Mouse (Mus musculus) gastrocnemius, postnatal 14 days (tissue): Measurements from ENCODE around the gene Map3k13. TPM values are rescaled to one million over a fixed set of nuclear protein-coding genes. Genes with fewer than 3 reads are reported as not detected.

ENCODE experiments used
- DNase-seq: peaks from one replicate; pipeline ENCODE4 v3.0.0; 2021; ENCODE audit warnings: mixed read lengths
- intact Hi-C: fragments of 180-260 bp; cut with DNase I; formaldehyde crosslinking; loops from one replicate; pipeline ENCODE4 v1.15.1; 2025; ENCODE audit warnings: low total_unique reads
- total RNA-seq, 2 experiments: library from RNA; stranded (reverse); gene quantifications; 2 replicates each; pipeline ENCODE4 v1.2.3; 2021

The Map3k13 gene
- total RNA-seq, 2 experiments from 2014 or later, result 0.41 to 0.44 TPM

DNA sequence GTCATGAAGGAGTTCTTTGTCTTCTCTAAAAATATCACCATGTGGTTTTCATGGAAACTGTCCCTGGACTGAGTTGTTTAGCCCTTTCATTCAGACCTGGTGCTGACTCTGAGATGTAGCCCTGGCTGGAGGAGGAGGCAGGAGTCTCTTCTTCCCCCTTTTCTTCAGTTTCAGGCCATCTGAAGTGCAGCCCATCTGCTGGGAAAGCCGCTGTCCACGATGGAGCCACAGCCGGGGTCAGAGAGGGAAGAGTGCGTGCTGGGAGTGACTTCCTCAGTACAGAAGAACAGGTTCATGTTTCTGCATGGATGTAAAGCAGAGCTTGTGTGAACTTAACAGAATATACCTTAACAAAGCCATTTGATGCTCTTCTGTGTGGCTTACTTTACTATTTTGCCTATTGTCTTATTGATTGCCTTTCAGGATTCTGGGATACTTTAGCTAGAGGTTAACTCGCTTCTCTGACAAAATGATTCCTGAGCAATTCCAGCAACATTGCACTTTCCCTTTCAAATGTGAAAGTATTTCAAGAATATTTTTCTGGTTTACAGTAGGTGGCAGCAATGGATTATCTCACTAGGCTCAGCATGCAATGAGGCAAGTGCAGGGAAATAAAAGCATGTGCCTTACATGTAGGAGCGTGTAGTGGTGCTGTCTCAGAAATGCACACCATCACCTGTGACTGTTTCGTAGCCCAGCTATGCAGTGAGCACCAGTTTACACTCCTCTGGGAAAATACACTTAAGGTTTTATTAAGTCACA lies 42.3 kb downstream of the Map3k13 start:
- no peak for DNase-seq
- intact Hi-C loops, result loop anchor here (5.0 kb wide), 1 partner anchor 186 kb away; no protein-coding TSS in a partner anchor

DNA sequence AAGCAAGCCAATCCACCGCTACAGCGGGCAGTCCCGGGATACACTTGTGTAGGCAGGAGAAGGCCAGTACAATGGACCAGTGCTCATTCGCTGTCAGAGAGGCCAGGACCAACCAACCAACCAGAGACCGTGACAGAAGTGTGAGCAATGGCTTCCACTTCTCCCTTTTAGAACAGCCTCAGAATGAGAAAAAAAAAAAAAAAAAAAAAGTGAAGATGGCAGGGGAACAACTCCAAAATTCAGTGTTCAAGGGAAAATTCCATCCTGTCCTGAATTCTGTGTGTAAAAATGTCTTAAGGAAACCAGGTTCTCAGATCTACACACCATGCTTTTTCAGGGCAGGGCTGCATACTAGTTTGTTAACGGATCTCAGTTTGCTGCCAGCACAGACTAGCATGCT lies 43.5 kb downstream of the Map3k13 start:
- intact Hi-C loops, result loop anchor here (5.0 kb wide), 1 partner anchor 185 kb away; no protein-coding TSS in a partner anchor
- no peak for DNase-seq

DNA sequence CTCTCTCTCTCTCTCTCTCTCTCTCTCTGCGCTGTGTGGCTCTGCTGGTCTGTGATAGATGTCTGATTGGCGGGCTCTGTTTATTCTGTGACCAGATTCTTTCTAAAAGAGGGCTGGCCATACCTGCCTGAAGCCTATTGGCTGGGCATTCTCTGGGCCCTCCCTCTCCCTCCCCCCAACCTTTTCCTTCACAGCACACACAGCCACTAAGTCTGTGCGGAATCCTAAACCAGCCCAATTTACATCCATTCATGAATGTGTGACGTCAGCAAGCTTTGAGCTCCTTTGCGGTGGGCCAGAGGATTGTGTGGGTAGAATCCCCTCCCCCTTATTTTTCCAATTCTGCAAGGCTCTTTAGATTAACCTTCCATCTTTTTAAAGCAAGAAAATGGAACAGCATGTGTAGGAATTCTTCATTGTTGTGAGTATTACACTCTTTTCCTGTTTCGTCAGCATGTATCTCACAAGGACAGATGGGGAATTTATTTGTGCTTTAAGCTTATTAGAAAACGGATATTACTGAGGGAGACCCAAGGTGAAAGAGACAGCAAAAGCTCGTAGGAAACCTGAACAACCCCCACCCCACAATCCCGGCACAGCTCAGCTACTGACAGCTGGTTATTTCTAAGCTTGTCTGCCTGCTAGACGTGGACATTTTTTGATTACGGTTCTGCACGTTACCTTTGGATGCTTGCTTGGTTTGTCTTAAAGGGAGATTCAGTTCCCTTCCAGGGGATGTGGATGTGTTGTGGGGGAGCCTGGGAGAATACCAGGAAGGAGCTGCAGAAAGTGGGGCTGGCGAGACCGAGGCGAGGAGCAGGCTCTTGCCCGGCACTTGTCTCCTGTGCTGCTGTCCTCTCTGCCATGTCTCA lies 51.9 kb downstream of the Map3k13 start:
- intact Hi-C loops, result no loop called here
- peak; percentile 10 for DNase-seq

DNA sequence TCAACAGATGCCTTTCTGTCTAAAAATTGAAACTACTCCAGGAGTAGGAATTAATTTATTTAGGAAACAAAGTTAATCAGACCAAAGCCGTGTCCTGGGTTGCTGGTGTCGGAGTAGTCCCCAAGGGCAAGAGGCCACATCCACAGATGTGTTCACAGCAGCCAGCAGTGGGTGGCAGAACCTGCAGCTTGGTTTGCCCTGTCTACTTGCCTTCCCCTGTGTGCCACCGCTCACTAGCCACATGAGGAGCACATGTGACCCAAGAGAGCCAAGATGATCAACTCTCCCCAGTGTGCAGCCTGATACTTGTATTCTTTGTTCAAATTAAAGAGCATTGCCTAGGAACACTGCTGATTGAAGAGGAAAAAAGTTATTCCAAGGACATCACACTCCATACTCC lies 54.3 kb downstream of the Map3k13 start:
- intact Hi-C loops, result no loop called here
- no peak for DNase-seq

DNA sequence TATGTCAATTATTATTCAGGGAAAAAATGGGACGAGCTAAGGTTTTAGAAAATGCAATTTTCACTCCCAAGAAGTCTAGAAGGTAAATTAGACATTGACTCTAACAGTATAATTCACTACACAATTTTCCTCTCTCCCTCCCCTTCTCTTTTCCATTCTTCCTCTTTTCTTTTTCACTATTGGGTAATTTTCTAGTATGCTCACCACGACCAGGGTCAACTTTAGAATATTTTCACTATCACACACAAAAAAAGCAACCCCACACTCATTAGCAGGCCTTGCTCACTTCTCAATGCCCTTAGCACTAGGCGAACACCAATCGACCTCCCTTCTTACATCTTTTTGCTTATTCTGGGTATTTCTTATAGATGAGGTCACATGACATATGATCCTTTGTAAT lies 54.7 kb downstream of the Map3k13 start:
- no peak for DNase-seq
- intact Hi-C loops, result no loop called here

DNA sequence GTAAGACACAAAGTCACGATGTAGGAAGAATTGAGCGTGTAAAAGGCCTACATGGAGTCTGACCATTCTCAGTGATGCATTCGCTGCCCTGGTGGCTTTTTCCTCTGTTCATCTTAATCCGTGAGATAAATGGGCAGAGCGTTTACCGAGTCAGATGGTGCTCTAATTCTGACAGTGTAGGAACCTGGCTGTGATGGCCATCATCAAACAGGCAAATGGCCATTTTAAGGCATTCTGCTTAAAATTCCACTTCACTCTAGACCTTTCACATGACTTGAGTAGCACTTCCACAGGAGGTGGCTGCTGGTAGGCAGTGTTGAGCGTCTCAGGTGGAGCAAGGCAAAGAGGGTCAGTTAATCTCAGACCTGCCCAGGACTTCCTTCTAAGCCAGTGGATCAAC lies 58.2 kb downstream of the Map3k13 start:
- intact Hi-C loops, result no loop called here
- DNase-seq, result no peak

DNA sequence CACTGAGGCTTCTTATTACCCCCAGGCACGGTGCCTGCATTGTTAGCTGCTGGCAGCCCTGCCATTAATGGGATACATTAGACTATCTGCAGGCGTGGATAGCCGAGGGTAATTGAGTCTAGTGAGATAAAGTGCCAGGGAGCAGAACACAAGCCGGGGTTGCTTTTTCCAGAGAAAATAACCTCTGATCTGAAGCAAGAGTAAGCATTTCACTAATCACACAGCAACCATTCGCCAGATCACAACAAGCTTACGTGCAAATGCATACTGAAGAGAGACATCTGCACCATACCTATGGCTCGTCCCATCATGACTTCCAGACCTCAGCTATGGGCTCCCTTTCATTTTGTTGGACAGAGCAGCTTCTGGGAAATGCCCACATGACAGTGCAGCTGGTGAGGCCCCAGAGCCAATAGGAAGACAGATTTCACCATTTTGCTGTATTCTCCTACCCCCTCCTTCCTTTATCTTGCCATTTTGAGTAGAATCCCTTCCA lies 59.3 kb downstream of the Map3k13 start:
- intact Hi-C loops, result no loop called here
- DNase-seq, result no peak

DNA sequence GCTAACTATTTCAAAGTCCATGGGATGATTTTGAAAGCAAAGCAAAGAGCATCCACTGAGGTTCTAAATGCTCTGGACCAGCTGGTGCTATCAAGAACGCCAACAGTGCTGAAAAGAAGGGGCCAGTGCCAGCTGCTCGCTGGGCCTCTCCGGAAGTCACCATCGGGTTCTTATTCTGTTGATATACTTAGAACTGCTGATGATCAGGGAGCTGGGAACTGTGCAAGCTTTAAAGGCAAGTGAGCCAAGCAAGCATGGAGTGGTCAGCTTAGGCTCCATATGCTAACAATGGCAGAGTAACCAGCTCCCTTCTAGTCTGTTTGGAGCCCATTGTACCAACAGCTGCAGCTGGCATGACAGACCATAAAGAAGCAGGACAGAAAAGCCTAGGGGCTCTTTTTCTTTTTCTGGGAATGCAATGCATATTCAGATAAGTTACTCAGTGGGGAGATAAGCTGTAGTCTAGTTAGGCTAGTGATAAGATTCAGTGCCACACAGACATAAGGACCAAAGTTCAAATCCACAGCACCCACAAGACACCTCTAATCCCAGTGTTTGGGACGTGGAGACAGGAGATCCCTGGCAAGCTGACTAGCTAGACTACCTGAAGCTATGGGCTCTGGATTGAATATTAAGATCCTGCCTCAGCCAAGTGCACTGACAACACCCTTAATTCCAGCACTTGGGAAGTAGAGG lies 60.6 kb downstream of the Map3k13 start:
- no peak for DNase-seq
- intact Hi-C loops, result no loop called here

DNA sequence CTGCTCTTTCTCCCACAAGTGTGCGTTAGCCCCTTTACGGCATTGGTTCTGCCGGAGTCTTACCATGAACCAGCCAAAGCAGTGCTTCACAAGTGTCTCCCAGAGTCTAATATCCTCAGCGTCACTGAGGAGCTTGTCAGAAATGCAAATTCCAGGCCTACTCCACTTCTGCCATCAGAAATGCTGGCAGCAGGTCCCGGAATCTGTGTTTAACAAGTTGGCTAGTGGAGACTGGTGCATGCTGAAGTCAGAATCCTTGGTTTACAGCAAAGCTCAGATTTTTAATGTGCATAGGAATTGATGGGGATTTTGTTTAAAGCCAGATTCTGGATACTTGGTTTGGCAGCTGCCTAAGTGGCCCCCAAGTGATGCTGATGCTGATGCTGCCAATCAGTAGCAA lies 62.0 kb downstream of the Map3k13 start:
- no peak for DNase-seq
- intact Hi-C loops, result no loop called here

DNA sequence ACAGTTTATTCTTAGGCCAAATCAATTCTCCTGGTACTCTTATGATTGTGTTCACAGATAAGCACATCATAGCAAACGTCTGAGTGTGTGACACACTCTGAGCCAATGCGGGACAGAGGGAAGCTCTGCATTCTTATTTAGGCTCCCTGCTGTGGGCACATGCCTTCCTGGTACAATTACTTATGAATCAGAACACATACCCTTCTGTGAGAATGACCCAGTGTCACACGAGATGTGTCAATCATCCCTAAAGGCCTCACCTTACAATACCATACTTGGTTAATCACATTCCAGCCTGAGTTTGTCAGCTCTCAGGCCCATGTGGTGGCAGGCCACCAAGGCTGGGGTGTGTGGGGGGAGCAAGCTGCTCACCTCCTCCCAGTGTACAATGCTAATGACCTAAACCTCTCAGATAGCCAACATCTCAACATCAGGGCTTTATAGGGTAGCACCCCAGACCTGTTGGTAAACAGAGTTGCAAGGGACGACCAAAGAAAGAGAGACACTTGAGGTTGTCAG lies 63.0 kb downstream of the Map3k13 start:
- intact Hi-C loops, result no loop called here

DNA sequence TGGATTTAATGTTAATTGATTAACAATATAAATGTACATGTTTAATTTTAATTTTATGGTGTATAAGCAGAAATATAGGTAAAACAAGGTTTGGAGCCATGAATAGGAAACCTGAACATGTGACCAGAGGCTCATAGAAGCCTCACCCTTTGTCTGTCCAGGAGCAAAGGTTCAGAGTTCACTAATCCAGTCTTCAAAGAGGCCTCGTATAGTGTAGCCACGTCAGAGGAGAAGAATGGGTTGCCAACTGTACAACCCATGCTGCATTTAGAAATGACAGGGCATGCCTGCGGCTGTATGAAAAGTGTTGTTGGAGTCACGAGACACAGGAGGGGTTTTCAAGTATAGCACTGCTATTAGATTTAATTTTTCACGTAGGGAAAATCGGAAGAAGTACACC lies 64.0 kb downstream of the Map3k13 start:
- DNase-seq, result no peak
- intact Hi-C loops, result no loop called here

More for the DNA sequence above, 63.0 kb downstream of the Map3k13 start:
- DNase-seq, result no peak

DNA sequence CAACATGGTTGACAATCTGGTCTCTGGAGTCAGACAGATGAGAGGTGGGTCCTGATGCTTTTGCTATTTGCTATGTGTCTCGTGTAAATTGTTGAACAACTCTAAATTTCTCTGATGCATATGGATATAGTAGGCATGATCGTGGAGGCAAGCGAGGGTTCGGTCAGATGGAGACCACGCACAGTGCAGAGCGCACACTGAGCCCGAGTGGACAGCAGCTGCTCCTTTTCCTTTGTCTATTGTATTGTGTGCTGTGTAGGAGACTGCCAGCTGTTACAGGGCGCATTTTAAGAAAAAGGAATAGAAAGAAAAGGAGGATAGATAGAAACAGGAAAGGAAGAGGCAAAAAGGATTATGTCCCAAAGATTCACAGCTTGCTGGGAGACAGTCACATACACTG lies 64.7 kb downstream of the Map3k13 start:
- intact Hi-C loops, result no loop called here
- DNase-seq, result no peak

DNA sequence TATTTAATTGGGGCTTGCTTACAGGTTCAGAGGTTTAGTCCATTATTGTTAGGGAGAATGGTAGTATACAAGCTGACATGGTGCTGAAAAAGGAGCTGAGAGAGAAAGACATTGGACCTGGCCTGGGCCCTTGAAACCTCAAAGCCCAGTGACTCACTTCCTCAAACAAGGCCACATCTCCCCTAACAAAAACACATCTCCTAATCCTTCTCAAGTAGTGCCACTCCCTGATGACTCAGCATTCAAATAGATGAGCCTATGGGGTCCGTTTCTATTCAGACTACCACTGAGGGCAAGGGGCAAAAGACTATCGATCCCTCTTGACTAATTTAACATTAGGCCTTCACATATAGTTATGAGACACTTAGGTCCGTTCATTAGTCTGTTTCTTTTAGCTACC lies 68.3 kb downstream of the Map3k13 start:
- intact Hi-C loops, result no loop called here
- DNase-seq, result no peak

DNA sequence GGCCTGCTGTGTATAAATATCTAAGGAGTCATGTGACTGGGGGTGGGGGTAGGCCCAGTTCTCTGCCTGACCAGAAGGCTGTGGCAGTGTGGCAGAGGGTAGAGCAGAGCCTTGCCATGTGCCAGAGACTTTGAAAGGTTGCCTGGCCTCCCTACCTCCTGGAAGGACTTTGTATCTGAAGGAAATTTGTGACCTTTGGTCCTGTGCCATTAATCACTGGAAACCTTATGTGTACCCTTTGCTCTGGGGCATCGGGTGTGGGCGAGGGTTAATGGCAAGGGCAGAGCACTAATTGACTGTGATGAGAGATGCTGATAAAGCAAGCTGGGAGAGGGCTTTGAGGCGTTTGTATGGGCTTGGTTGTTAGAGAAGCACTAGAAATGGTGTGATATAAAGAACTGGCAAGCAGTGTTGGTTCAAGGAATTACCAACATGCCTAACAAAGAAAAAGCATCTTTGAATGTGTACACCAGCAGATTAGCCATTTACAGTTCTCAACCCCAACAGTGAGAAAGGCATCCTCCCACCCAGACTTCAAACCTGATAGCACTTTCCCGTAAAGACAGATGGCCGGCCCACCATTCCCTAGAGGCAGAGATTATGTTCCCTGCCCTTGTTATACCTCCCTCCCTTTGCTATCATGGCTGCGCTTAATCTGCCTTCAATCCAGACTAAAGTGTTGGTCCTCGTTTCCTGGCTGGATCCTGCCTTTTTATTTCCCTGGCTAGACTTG lies 71.3 kb downstream of the Map3k13 start:
- intact Hi-C loops, result no loop called here
- DNase-seq, result no peak

DNA sequence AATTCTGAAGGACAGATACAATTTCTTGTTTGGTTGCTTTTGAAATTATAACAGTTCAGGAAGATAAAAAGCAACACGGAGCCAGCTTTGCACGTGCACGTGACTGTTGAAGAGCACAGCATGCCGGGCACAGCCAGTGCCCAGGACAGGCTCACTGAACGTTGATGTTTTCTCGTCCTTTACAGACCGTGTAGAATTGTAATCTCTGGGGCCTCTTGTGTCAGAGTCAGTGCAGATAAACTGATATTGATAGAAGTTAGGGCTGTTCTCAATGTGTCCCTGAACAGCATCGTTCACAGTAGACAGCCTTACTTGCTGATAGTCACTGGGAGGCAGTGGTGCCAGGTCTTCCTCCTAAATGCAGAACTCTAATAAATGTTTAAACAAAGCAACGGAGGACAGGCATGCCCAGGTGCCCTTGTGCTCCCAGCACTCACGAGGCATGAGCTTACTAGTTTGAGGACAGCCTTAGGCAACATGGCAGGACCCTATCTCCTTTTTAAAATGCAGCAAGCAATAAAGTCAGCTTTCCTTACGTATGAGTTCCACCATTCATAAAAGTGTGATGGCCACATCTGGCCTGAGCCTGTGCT lies 71.9 kb downstream of the Map3k13 start:
- intact Hi-C loops, result no loop called here
- DNase-seq, result no peak

DNA sequence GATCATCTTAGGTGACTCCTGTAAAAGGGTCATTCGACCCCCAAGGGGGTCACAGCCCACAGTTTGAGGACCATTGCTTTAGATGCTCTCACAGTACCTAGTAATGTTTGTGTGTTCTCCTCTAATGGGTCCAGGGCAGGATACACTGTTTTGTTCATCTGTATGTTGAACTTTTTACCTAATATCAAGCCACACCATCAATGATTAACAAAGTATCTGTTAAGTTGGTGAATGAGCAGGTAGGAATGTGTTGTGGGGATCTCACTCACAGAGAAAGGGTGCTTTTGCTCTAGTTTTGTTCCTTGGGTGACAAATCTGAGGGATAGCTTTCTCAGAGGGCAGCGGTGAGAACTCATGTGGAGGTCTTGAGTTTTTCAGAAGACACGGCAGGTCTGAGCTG lies 73.6 kb downstream of the Map3k13 start:
- no peak for DNase-seq
- intact Hi-C loops, result no loop called here

DNA sequence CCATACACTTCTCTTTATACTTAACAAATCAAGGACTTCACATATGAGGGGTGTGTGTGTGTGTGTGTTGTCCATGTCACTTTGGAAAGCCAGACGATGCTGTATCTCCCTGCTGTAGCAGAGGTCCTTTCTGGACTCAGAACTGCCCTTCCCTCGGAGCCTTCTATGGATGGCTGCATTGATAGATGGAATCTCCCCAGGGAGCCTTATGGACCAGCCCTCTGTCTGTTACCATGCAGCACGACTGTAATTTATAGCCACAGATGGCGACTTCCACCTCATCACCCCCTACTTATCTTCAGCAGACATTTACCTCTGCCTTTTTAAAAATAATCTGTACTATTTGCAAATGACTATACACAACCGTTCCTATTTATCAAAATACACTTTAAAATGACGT lies 74.5 kb downstream of the Map3k13 start:
- intact Hi-C loops, result no loop called here
- no peak for DNase-seq

DNA sequence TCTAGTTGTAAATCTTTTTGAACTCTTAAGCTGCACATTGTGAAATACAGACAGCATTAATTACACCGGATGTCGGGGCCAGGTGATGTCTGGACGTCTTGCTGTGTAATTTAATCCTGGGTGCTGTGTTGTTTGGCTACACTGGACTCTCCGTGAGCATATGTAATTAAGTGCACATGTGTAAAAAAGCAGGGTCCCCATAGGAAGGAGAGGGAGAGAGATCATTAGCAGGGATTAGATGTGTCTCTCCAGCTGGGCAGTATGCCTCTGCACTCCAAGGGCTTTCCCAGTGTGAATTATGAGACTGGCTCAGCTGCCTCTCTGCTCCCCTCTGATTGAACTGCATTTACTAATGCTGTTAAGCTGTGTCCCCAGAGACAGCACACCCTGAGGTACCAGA lies 75.7 kb downstream of the Map3k13 start:
- intact Hi-C loops, result no loop called here
- no peak for DNase-seq

DNA sequence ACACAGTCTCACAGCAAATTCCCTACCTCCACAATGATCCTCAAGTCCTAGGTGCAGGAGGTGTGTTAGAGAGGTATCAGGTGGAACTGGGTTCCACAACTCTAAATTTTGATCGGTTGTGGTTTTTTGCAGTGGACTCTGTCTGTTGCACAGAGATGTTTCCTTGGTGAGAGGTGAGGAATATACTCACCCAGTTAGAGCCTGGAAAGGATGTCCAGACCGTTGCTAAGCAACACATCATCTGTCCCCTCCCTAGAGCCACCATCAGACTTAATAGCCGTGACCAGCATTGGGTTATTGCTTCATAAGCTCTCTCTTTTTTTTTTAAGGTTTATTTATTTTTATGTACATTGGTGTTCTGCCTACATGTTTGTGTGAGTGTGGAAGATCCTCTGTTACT lies 83.6 kb downstream of the Map3k13 start:
- intact Hi-C loops, result no loop called here
- DNase-seq, result no peak
